Mouse (Mus musculus) adrenal gland (tissue): ENCODE data around the gene Zfpm1.

Source experiments
- intact Hi-C: fragments of 180-260 bp; cut with DNase I; formaldehyde crosslinking; loops from one replicate; pipeline ENCODE4 v1.15.1; 2025

The Zfpm1 gene

DNA sequence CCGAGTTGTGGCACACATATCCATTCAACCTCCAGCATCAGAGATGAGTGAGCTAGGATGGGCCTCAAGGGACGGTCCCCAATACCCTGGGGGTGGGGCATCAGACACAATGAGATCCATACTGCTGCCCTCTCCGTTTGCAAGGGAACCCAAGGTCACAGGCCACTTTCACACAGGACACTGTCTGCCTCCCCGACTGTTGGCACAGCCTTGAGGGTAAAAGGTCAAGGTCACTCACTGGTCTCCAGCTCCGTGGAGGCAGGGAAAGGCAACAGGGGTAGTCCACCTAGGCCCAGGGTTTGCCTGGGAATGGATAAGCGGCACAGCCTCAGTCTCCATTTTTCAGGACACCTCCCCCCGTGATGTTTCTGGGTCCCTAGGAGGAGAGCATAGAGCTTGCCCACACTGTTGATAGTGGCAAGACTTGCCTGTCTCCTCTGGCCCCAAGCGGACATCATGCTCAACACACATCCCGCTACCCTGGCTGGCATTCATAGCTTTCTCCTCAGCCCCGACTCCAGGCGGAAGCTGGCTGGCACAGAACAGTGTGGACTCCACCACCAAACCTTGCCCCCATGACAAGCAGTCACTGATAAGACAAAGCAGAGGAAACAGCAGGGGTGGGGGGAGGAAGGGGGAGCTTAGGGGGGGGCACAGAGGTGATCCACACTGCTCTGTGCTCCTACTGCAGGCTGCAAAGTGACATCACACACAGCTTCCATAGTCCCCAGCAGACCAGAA, 7.1 kb upstream of the Zfpm1 start:
- intact Hi-C loops: loop anchor here (10.0 kb wide), 1 partner anchor 170 kb away; the partner anchor contains the start of gene Mvd

DNA sequence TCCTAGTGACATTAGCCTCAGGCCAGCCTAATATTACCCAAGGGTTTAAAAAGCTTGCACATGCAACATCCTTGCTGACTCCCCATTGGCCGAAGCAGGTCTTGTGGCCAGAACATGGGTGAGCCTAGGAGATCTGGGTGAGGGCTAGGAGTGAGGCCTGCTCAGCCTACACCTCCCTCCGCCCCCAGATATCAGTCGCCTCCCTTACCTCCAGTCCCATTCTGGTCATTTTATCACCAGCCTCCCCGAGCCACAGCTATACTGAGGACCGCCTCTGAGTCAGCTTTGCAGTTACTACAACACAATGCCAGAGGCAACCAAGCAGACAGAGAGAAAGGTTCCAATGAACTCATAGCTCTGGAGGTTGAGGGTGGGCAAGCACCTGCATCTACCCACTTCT, 5.6 kb upstream of the Zfpm1 start:
- intact Hi-C loops: loop anchor here (10.0 kb wide), 1 partner anchor 168 kb away; the partner anchor contains the start of gene Mvd

DNA sequence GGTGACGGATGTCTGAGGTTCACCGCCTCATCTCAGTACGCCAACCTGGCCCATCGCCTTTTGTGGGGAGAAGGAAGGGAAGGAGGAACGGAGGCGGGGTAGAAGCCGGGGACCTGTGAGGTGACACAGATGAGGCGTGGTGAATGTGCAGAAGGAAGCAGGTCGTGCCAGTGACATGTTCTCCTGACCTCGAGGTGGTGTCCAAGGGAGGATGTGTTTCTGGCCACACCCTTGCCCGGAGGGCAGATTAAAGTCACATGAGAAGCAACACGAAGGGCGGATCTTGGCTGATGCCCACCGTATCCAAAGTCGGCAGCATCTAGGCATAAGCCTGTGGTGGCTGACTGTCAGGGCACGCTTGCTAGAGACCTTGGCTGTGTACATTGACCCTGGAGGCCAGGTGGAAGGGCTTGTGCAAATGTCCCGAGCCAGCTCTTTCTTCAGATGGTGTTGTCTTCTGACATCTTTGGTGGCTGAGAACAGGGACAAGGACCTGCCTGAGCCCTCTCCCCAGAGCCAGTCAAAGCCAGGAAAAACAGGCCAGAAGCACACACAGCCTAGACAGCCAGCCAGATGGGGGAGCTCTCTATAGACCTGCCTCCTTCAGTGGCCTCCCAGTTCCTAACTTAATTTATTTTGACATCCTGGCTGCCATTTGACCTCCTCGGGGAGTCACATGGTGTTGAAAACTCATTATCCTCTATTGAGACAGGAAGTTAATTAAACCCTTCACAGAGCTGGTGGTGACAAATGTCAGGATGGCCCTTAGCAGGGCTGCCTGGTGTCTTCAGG, 4.5 kb upstream of the Zfpm1 start:
- intact Hi-C loops: loop anchor here (10.0 kb wide), 1 partner anchor 167 kb away; the partner anchor contains the start of gene Mvd

DNA sequence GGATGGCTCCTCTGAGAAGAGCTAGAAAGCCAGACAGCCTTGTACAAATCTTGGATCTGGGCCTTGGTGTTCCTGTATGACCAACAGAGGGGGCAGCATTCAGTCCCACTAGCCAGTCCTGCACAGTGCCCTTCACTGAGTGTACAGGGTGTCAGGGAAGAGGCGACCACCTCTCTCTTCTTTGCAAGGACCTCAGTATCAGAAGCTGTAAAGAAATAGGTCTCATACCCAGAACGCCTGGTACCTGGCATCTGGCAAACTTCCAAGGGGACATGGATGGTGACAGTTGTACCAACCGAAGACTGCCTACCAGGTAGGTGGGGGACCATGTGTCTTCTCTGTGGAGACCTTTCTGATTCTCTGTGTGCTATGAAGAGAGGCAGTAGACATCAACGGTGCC, 1.8 kb upstream of the Zfpm1 start:
- intact Hi-C loops: no loop called here

DNA sequence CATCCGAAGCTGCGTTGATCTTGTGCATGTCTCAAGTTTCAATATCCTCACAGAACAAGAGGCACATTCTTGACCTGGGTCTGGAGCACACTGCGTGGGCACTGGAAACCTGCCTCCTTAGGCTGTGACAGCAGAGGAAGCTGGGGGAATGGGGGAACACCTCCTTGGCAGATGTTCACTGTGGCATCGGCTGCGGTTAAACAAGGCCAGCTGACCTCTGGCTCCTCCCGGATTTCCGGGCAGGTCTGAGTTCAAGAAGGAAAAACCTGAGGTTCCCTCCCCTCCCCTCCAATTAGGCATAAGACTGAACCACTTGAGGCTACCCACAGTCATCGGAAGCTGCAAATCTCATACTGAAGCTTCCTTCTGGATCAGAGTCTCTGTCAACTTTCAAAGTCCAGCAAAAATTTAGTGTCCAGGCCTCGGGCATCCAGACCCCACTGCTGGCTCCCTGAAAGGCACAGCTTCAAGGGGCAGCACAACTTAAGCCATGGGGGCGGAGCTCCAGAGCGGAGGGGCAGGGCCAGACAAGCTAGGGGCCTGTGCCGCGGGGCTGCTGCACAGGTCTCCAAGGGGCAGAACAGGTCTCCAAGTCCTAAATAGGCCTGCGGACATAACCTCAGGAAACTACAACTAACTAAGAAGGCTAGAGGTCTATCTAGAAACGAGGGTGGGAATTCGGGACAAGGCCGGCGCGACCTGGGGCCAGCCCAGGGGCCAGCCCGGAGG, 1.2 kb upstream of the Zfpm1 start:
- intact Hi-C loops: no loop called here

DNA sequence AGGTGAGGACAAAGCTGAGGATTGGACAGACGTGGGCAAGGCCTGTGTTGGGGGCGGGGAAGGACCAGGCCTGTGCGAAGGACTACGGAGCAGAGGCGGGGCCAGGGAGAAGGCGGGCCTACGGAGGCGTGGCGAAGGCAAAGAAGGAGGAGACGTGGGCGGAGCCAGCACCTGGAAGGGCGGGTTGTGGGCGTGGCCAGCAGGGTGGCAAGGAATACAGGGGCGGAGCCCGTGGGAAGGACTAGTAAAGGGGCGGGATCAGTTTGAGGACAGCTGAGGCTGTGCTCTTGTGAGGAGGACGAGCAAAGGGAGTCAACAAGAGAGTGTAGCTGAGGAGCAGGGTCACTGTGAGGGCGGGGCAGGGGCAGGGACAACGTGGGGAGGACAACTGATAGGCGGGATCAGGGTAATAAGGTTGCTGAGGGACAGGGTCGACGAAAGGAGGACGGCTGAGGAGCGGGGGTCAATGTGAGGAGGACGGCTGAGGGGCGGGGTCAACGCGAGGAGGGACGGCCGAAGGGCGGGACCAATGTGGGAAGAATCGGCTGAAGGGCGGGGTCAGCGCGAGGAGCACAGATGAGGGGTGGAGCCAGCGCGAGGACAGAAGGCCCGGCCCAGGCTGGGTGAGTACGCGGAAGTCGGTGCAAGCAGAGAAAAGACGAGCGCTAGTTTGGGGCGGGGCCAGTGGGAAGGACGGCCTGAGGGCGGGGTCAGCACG, 465 bp upstream of the Zfpm1 start:
- intact Hi-C loops: no loop called here

DNA sequence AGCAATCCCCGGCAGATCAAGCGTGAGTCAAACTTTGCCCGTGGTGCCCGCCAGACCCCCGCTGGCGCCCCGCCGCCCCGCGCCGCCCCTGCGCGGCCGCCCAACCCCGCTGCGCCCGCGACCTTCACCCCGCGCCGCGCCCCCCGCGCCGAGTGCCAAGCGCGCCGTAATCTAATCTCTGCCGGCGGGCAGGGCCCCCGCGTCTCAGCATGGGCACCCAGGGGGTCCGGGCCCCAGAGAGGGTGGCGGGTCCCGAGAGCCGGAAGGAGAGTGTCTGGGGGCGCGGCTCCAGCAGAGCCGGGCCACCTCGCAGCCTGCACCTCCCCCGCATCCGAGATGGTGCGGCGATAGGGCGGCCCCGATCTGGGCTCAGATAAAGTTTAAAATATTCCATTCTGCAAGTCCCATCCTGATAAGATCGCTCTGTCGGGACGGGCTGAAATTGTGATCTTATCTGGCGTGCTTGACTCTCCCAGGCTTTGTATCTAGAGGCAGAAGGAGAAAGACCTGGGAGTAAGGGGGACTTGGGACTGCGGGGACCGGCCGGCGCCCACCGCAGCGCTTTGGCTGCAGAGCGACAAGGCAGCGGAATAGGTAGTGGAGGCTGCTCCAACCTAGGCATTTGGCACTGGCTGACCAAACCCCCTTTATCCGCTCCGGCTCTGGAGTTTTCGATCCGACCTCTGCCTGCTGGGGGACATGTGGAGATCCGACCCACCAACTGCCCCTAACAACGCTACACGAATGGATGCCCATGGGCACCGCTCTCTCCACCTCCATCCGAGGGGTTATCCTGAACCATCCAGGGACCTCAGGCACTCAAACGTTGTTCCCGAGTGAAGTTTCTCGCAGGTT, 787 bp downstream of the Zfpm1 start:
- intact Hi-C loops: no loop called here

DNA sequence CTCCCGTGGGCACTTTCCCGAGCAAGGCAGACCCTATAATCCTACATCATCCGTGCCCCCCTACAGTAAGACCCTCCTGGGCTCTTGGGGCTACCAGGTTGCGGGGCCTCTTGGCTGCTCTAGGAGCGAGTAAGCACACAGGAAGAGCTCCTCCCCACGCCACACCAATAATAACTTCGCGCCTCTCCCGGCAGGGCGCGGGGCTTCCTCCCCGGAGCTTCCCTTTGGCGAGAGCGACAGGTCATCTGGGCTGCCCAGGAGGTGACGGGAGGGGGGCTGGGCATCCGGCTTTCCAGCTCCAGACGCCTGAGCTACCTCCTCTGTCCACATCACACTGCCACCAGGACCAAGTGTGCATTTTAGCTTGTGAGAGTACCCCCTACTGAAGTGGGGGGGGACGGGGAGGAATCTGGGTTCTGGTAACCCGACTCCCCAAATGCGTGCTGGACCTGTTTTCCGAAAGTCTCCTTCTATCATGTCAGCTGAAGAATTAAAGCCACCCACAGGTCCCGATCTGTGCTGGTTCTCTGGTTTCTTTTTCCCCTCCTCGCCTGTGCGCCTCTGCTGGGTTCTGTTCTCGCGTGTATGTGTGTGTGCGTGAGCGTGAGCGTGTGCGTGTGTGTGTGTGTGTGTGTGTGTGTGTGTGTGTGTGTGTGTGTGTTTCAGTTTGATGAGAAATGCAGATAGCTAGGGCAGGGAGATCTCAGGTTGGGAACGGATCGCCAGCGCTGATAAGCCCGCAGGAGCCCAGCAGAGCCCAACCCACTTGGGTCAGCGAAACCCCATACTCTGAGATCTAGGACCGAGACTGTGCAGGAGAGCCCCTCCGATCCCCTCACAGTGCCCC, 1.6 kb downstream of the Zfpm1 start:
- intact Hi-C loops: no loop called here

DNA sequence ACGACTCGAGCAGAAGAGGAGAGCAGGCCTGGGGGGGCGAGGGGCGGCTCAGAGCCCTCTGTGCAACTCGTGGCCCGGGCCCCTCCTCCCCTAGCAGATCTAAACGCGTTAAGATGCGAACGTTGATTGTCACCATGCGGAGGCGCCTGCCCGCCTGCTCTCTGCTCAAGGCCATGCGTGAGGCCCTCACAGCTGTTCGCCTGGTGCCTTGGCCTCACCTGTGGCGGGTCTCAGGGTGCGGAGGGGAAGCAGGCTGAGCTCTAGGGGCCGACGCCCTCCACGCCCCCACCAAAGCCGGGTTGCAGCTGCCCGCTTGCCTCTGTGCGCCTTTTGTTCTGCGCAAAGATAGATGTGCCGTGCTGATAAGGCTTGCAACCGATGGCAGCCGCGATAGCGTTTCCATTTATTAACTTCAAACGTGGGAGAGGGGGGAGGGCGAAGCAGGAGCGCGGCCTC, 2.3 kb downstream of the Zfpm1 start:
- intact Hi-C loops: no loop called here

DNA sequence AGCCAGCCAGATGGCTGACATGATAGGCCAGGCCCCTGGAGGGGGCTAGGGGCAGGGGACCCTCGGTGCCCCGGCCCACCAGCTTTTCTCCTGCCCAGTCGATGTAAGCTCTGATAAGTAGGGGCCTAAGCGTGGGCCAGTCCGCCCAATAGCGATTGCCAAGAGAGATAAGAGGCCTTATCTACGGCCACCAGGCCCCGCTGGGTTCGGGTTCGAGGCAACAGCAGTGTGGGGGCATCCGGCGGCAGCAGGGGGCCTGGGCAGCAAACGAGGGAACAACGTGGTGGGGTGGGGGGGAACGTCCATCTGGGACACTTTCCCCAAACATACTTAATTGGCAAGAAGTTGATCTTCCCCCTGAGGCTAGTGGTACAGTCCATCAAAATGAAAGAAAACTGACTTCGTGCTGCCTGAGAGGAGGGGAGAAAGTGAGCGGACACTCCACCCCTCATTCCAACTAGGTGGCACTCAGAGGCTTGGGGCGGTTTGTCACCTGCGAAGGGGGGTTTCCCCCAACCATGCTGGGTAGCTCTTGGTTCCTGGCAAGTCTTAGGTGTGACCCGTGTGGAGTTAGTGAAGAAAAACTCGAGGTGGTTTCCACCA, 2.8 kb downstream of the Zfpm1 start:
- intact Hi-C loops: no loop called here

DNA sequence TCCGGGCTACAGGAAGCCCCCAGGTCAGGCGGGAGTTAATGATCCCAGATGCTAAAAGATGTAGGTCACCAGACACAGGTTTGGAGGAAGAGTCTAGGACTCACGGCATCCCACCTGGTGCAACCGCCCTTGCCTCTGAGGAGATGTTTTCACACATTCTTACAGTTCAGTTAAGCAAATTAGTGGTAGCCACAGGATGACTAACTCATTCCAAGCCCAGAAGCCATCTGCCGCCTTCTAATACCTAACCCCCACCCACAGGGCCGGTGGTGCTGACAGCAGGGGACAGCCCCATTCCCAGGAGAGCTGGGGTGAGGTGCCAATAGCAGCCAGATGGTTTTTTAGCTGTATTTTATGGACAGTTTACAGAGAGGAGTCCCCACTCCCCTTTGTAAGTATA, 3.8 kb downstream of the Zfpm1 start:
- intact Hi-C loops: no loop called here

DNA sequence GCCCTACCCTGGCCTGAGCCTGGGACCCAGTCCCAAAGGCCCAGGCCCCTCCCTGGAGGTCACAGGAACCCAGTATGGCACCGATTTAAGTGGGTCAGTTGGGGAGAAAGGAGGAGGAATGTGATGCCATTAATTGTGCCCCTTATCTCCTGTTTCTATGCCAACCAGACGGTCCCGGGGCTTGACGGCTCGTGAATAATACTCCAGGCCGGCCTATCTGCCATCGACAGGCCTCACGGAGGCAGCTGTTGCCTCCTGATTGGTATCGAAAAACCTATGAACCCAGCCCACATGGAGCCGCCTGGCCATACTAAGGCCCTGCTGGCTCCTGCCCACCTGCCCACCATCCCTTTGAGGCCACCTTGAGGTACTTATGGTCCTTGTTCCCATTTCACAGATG, 5.0 kb downstream of the Zfpm1 start:
- intact Hi-C loops: no loop called here

DNA sequence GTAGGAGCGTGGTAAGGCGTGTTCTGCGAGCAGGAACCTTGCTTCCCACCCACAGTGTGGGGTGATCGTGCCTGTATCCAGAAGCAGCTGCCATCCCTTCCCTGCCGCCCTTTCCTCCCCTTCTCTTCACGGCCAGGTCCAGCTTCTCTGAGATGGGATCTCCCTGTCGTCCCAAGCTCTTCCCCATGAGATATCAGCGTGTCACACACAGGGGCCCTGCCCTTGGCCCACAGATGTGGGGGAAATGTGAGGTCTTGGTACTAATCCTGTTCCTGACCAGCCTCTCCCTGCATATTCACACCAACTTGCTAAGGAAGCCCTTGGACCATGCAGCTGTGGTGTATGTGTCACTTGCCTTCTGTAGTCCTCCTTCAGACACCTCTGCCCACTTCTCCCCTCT, 5.8 kb downstream of the Zfpm1 start:
- intact Hi-C loops: no loop called here

DNA sequence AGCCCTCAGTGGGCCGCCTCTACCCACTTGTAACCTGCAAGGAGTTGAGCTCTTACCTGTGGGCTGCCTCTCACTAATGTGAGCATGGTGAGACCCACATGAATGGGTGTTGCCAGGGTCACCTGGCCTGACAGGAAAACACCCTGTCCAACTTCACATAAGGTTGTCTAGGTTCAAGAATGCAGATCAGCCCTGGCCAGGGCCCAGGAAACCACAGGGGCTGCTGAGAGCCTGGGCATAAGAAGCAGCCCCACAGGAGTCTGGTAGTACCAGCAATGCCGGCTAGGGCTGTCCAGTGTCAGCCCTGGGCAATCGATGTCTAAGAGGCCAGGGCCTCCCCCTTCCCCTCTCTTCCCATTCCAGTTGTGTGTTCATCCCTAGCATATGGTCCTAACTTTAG, 6.4 kb downstream of the Zfpm1 start:
- intact Hi-C loops: no loop called here

DNA sequence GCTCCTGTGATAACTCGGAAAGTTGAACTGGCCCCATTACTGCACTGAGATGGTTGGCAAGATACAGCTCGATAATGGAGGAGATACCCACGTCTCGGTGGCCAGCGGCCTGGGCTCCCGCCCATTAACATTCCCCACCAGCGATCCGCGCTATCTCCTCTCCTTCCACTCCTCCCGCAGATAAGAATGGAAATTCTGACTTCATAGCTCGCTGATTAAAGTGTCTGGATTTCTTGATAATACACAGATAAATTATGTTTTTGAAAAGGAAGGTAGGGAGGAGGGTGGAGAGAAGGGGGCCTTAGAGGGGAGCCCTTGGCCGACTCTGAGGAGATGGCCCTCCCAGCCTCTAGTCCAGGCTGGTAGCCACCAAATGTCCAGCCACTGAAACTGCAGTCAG, 9.1 kb downstream of the Zfpm1 start:
- intact Hi-C loops: no loop called here

DNA sequence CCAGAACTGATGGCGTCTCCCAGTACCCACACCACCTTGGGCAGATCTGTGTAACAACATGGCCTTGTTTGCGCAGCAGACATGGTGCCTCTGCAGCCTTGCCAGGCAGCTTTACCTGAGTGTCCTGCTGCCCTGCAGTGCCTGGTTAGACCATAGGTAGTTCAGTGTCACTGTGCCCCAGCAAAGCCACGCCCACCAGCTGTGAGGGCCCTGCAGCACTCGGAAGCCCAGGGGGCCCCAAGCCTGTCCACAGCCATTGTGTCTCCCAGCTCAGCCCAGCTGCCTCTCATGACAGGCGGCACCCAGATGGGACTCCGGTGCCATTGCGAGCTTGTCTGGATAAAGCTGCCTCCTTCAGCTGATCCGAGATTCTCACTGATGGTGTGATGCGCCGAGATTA, 9.6 kb downstream of the Zfpm1 start:
- intact Hi-C loops: no loop called here

DNA sequence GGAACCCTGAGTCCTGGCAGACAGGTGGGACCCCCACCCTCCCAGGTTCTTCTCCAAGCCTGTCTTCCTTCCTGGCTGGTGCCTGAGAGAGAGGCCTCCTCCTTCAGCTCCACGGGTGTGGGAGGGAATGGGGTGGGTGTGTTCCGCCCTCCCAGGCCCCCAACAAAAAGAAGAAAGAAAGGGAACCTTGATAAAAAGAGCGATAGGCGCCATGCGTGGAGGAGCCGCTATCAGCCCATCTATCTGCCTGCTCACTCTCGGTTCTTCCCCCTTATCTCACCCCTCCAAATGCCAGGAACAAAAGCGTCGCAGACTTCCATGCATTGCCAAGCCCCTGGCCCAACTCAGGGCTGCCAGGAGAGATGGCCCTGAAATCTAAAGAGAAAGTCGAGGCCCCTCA, 11.5 kb downstream of the Zfpm1 start:
- intact Hi-C loops: no loop called here

DNA sequence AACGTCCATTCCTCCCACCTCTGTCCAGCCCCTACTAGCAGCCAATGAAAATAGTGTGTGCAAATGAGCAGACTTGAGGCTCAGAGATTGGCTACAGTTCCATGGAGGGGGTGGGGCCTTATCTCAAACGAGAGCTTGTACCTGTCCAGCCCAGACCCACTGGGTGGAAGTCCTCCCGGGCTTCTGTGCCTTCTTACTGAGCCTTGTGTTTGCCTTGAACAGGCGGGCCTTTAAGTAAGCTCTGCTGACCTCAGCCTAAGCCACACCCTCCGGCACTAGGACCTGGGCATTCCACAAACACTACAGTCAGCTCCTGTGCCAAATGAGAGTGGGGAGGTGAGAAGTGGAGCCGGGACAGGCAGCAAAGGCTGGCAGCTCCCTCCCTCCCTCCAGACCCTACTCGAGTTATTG, 12.3 kb downstream of the Zfpm1 start:
- intact Hi-C loops: no loop called here

DNA sequence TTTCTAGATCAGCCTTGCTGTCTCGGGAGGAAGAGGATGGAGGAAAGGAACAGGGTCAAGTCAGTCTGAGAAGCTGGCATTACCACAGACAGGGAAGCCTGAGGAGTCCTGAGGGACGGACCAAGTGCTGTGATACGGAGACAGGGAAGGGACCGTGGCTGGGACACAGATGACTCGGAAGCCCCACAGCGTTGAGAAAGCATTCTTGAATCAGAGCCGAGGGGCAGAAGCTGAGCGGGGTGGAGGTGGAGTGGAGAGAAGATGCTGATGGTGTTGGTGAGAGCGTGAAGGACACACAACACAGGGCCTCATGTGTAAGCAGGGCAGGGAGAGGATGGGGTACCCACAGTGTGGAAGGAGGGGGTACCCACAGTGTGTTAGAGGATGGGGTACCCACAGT, 13.4 kb downstream of the Zfpm1 start:
- intact Hi-C loops: no loop called here
